Comparison of ENCODE assay signal across 8 mouse cellular contexts in genomic region chr9:15493235-15493924, GRCm38 (mm10). TPM values are rescaled to one million over a fixed set of nuclear protein-coding genes. Genes with fewer than 3 reads are reported as not detected.
DNase-seq lines count a peak whose midpoint lies in the region; ATAC-seq lines count a peak whose summit lies in the region.

Gene Smco4 (plus strand): TSS chr9:15493432.

- H3K4me2 ChIP-seq in hindbrain, embryonic 13.5 days = peak within 1 kb of the TSS; percentile 93

- H3K9me3 ChIP-seq in hindbrain, embryonic 13.5 days = no peaks in the 10 kb centered on the region

- no peaks in the 10 kb centered on the region for H3K36me3 ChIP-seq in hindbrain, embryonic 13.5 days

- peak within 1 kb of the TSS; percentile 90 for H3K9ac ChIP-seq in hindbrain, embryonic 13.5 days

- peak within 1 kb of the TSS; percentile 66 for H3K27ac ChIP-seq in hindbrain, embryonic 13.5 days

- under 1% methylated on average over 88 of the region's 101 CpGs for WGBS in hindbrain, embryonic 13.5 days

- 0 out of 2 replicates have a peak, but pooled peaks cover 8% of the 10 kb centered on the region for H3K27me3 ChIP-seq in hindbrain, embryonic 13.5 days

- DNase-seq in WW6 (ENCODE audit: low read depth, low spot score) = peak; percentile 63
- peak; percentile 27 for DNase-seq in cerebellum, adult 9-11 months
- DNase-seq in gastrocnemius, adult 18-20 months (ENCODE audit: low spot score) = peak; percentile 62
- peak; percentile 56 to 65 for DNase-seq in layer of hippocampus, postnatal 36 days
- peak; percentile 55 for DNase-seq in right cerebral cortex, postnatal 14 days
- peak; percentile 66 to 75 for DNase-seq in urinary bladder, postnatal 36 days (ENCODE audit: low spot score in 2 of 2)

- peak; percentile 86 for ATAC-seq in hindbrain, embryonic 13.5 days (ENCODE audit: low FRiP score)
- ATAC-seq in megakaryocyte, adult 5-6 weeks (ENCODE audit: poor library complexity, severe bottlenecking) = peak; percentile 90

- peak within 1 kb of the TSS; percentile 78 for H3K4me3 ChIP-seq in hindbrain, embryonic 13.5 days

- H3K4me1 ChIP-seq in hindbrain, embryonic 13.5 days (replicated peaks) = peaks cover 28% of the 10 kb centered on the region

RNA-seq across cellular contexts. Expression of gene Smco4, which starts in this region (rescaled TPM):
- 1 to 10 TPM; 9.3 to 9.5 TPM for total RNA-seq in gastrocnemius, adult 18-20 months (2021)
- 0.50 and 1.0 TPM in 2 replicates for polyA plus RNA-seq in hindbrain, embryonic 13.5 days (2015; fragmentation: Nextera tagmentation; extraction: Ambion mirVana)
- 1 to 10 TPM; 5.7 to 8.0 TPM for total RNA-seq in layer of hippocampus, postnatal 36 days (2021)
- total RNA-seq in megakaryocyte, adult 5-6 weeks (2015) = 5.3 and 8.3 TPM in 2 replicates
- 0.73 and 1.3 TPM in 2 replicates for total RNA-seq in megakaryocyte, adult 5-6 weeks (2017)

Comparison
In these comparisons a context has a peak if more than half of its experiments do, and no peak if none do; other contexts are left out.
1. Peak in every context shown above with its lines: DNase-seq, ATAC-seq, H3K4me3 ChIP-seq and H3K27ac ChIP-seq.